Mouse (Mus musculus) brain, embryonic 14.5 days (tissue): ENCODE results near the gene Calhm2.

Experiments
- CTCF ChIP-seq: fragments of 200-500 bp; IDR thresholded peaks from 2 replicates; pipeline ENCODE4 v1.5.1; 2012; ENCODE audit warnings: inconsistent platforms, mild to moderate bottlenecking, moderate library complexity, borderline replicate concordance; ENCODE audit not compliant: insufficient read depth, insufficient read length; ENCODE audit errors: extremely low read depth
- POLR2A ChIP-seq: fragments of 200-500 bp; IDR thresholded peaks from 2 replicates; pipeline ENCODE4 v1.6.1; 2012; ENCODE audit warnings: mild to moderate bottlenecking, inconsistent platforms, borderline replicate concordance; ENCODE audit not compliant: poor library complexity, insufficient read depth, insufficient read length, severe bottlenecking; ENCODE audit errors: extremely low read depth

GRCm38 (mm10) chr19:47130551-47131125, 7.5 kb downstream of the Calhm2 start:
- TF ChIP-seq POLR2A (no peak), CTCF (no peak)
